Mouse (Mus musculus) ES-E14 (cell line): ENCODE measurements around the gene Dnase1l3.

Experiments
- CHD2 ChIP-seq: IDR thresholded peaks from 2 replicates; pipeline ENCODE4 v1.6.1; 2014; ENCODE audit warnings: mild to moderate bottlenecking, low read depth, low read length, inconsistent platforms
- MAFK ChIP-seq: IDR thresholded peaks from 2 replicates; pipeline ENCODE4 v1.6.1; 2014; ENCODE audit warnings: mild to moderate bottlenecking, low read depth, low read length, inconsistent platforms; ENCODE audit not compliant: insufficient read depth
- ZNF384 ChIP-seq: IDR thresholded peaks from 2 replicates; pipeline ENCODE4 v1.6.1; 2012; ENCODE audit warnings: low read depth, low read length, inconsistent platforms

DNA sequence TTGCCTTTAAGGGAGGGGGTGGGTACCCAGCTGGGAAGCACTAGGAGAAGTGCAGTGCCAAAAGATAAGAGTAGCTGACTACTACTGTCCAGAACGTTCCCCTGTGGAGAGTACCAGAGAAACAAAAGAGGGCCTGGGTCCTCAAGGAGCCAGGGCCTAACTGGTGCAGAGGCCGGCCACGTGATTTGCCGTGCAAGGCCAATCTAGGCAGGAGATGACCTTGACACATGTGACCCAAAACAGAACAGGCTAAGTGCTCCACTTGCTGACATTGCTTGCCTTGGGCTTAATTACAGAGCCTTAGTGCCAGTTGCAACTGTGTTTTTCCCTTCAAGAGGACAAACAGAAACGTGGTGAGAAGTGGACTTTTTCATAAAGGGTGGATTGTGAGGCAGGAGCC is 53.0 kb downstream of the Dnase1l3 start:
- no peak for TF ChIP-seq ZNF384
- no peak for TF ChIP-seq CHD2
- no peak for TF ChIP-seq MAFK
